Mouse (Mus musculus): ENCODE data around the gene Slc6a12. TPM values are rescaled to one million over a fixed set of nuclear protein-coding genes. Genes with fewer than 3 reads are reported as not detected.

The Slc6a12 gene
- polyA plus RNA-seq, 1 experiment from 2014 or later: 3.4 TPM

GRCm38 (mm10) chr6:121382071-121382470, 39.2 kb downstream of the Slc6a12 start:
- H3K4me3 ChIP-seq (ENCODE audit: low read depth, low read length): no peak overlapping the region
- H3K36me3 ChIP-seq (ENCODE audit: control insufficient read depth, insufficient read depth): no peaks in the 10 kb centered on the region
- ATAC-seq (ENCODE audit: low read depth): no peak
- H3K4me1 ChIP-seq (ENCODE audit: control insufficient read depth, low read depth, low read length): no peaks in the 10 kb centered on the region
- H3K9ac ChIP-seq (ENCODE audit: low read depth, low read length): no peak overlapping the region
- no peak overlapping the region for H3K27ac ChIP-seq (ENCODE audit: low read length)
- WGBS (ENCODE audit: insufficient replicate concordance): 55% methylated on average over 10 of the region's 10 CpGs
- H3K9me3 ChIP-seq (replicated peaks; ENCODE audit: control insufficient read depth, low read length): no peaks in the 10 kb centered on the region
- no peaks in the 10 kb centered on the region for H3K27me3 ChIP-seq (ENCODE audit: control insufficient read depth, insufficient read depth, low read depth, low read length)
- H3K4me2 ChIP-seq (ENCODE audit: low read depth, low read length): no peak overlapping the region

GRCm38 (mm10) chr6:121385397-121385796, 42.5 kb downstream of the Slc6a12 start:
- no peak for ATAC-seq (ENCODE audit: low read depth)
- WGBS (ENCODE audit: insufficient replicate concordance): 62% methylated on average over 3 of the region's 3 CpGs

GRCm38 (mm10) chr6:121392610-121393252, 49.9 kb downstream of the Slc6a12 start:
- H3K9me3 ChIP-seq (replicated peaks; ENCODE audit: control insufficient read depth, low read length): no peaks in the 10 kb centered on the region
- H3K4me3 ChIP-seq (ENCODE audit: low read depth, low read length): no peak overlapping the region
- no peaks in the 10 kb centered on the region for H3K4me1 ChIP-seq (ENCODE audit: control insufficient read depth, low read depth, low read length)
- no peak for ATAC-seq (ENCODE audit: low read depth)
- H3K4me2 ChIP-seq (ENCODE audit: low read depth, low read length): no peak overlapping the region
- no peaks in the 10 kb centered on the region for H3K27me3 ChIP-seq (ENCODE audit: control insufficient read depth, insufficient read depth, low read depth, low read length)
- WGBS (ENCODE audit: insufficient replicate concordance): 74% methylated on average over 4 of the region's 4 CpGs
- no peak overlapping the region for H3K27ac ChIP-seq (ENCODE audit: low read length)
- H3K36me3 ChIP-seq (ENCODE audit: control insufficient read depth, insufficient read depth): no peaks in the 10 kb centered on the region
- no peak overlapping the region for H3K9ac ChIP-seq (ENCODE audit: low read depth, low read length)

More at GRCm38 (mm10) chr6:121385397-121385796, 42.5 kb downstream of the Slc6a12 start:
- no peaks in the 10 kb centered on the region for H3K9me3 ChIP-seq (replicated peaks; ENCODE audit: control insufficient read depth, low read length)
- H3K27me3 ChIP-seq (ENCODE audit: control insufficient read depth, insufficient read depth, low read depth, low read length): no peaks in the 10 kb centered on the region
- no peak overlapping the region for H3K9ac ChIP-seq (ENCODE audit: low read depth, low read length)
- H3K4me3 ChIP-seq (ENCODE audit: low read depth, low read length): no peak overlapping the region
- H3K4me1 ChIP-seq (ENCODE audit: control insufficient read depth, low read depth, low read length): no peaks in the 10 kb centered on the region
- no peak overlapping the region for H3K4me2 ChIP-seq (ENCODE audit: low read depth, low read length)
- no peaks in the 10 kb centered on the region for H3K36me3 ChIP-seq (ENCODE audit: control insufficient read depth, insufficient read depth)
- H3K27ac ChIP-seq (ENCODE audit: low read length): no peak overlapping the region

- no peak overlapping the region for H3K9ac ChIP-seq (ENCODE audit: low read depth, low read length)
These were observed 58.3 kb downstream of the Slc6a12 start for GRCm38 (mm10) chr6:121401140-121401539.

GRCm38 (mm10) chr6:121401826-121402660, 59.2 kb downstream of the Slc6a12 start:
- Histone ChIP-seq H3K4me1 (ENCODE audit: control insufficient read depth, low read depth, low read length) (no peaks in the 10 kb centered on the region), H3K4me3 (ENCODE audit: low read depth, low read length) (no peak overlapping the region), H3K9me3 (replicated peaks; ENCODE audit: control insufficient read depth, low read length) (no peaks in the 10 kb centered on the region), H3K4me2 (ENCODE audit: low read depth, low read length) (no peak overlapping the region), H3K27ac (ENCODE audit: low read length) (no peak overlapping the region), H3K36me3 (ENCODE audit: control insufficient read depth, insufficient read depth) (no peaks in the 10 kb centered on the region), H3K27me3 (ENCODE audit: control insufficient read depth, insufficient read depth, low read depth, low read length) (no peaks in the 10 kb centered on the region), H3K9ac (ENCODE audit: low read depth, low read length) (no peak overlapping the region)
- ATAC-seq (ENCODE audit: low read depth): no peak
- whole genome bisulfite sequencing (ENCODE audit: insufficient replicate concordance): 69% methylated on average over 14 of the region's 14 CpGs

More at GRCm38 (mm10) chr6:121401140-121401539, 58.3 kb downstream of the Slc6a12 start:
- Histone ChIP-seq H3K27me3 (ENCODE audit: control insufficient read depth, insufficient read depth, low read depth, low read length) (no peaks in the 10 kb centered on the region), H3K4me1 (ENCODE audit: control insufficient read depth, low read depth, low read length) (no peaks in the 10 kb centered on the region), H3K4me2 (ENCODE audit: low read depth, low read length) (no peak overlapping the region), H3K27ac (ENCODE audit: low read length) (no peak overlapping the region), H3K36me3 (ENCODE audit: control insufficient read depth, insufficient read depth) (no peaks in the 10 kb centered on the region), H3K4me3 (ENCODE audit: low read depth, low read length) (no peak overlapping the region), H3K9me3 (replicated peaks; ENCODE audit: control insufficient read depth, low read length) (no peaks in the 10 kb centered on the region)
- WGBS (ENCODE audit: insufficient replicate concordance): 56% methylated on average over 6 of the region's 6 CpGs
- no peak for ATAC-seq (ENCODE audit: low read depth)

GRCm38 (mm10) chr6:121402661-121403244, 59.9 kb downstream of the Slc6a12 start:
- Histone ChIP-seq H3K9ac (ENCODE audit: low read depth, low read length) (no peak overlapping the region), H3K27ac (ENCODE audit: low read length) (no peak overlapping the region), H3K36me3 (ENCODE audit: control insufficient read depth, insufficient read depth) (no peaks in the 10 kb centered on the region), H3K4me3 (ENCODE audit: low read depth, low read length) (no peak overlapping the region), H3K4me2 (ENCODE audit: low read depth, low read length) (no peak overlapping the region), H3K9me3 (replicated peaks; ENCODE audit: control insufficient read depth, low read length) (no peaks in the 10 kb centered on the region), H3K27me3 (ENCODE audit: control insufficient read depth, insufficient read depth, low read depth, low read length) (no peaks in the 10 kb centered on the region), H3K4me1 (ENCODE audit: control insufficient read depth, low read depth, low read length) (no peaks in the 10 kb centered on the region)
- 81% methylated on average over 8 of the region's 8 CpGs for WGBS (ENCODE audit: insufficient replicate concordance)
- ATAC-seq (ENCODE audit: low read depth): no peak

GRCm38 (mm10) chr6:121405311-121405710, 62.4 kb downstream of the Slc6a12 start:
- no peak overlapping the region for H3K27ac ChIP-seq (ENCODE audit: low read length)
- H3K27me3 ChIP-seq (ENCODE audit: control insufficient read depth, insufficient read depth, low read depth, low read length): no peaks in the 10 kb centered on the region
- H3K4me1 ChIP-seq (ENCODE audit: control insufficient read depth, low read depth, low read length): no peaks in the 10 kb centered on the region
- no peak for ATAC-seq (ENCODE audit: low read depth)
- WGBS (ENCODE audit: insufficient replicate concordance): 71% methylated on average over 8 of the region's 8 CpGs
- no peaks in the 10 kb centered on the region for H3K9me3 ChIP-seq (replicated peaks; ENCODE audit: control insufficient read depth, low read length)
- no peak overlapping the region for H3K4me3 ChIP-seq (ENCODE audit: low read depth, low read length)
- no peak overlapping the region for H3K9ac ChIP-seq (ENCODE audit: low read depth, low read length)
- H3K4me2 ChIP-seq (ENCODE audit: low read depth, low read length): no peak overlapping the region
- H3K36me3 ChIP-seq (ENCODE audit: control insufficient read depth, insufficient read depth): no peaks in the 10 kb centered on the region

GRCm38 (mm10) chr6:121407571-121408011, 64.7 kb downstream of the Slc6a12 start:
- no peak for ATAC-seq (ENCODE audit: low read depth)
- no peak overlapping the region for H3K4me3 ChIP-seq (ENCODE audit: low read depth, low read length)
- peaks cover 14% of the 10 kb centered on the region for H3K27me3 ChIP-seq (ENCODE audit: control insufficient read depth, insufficient read depth, low read depth, low read length)
- H3K36me3 ChIP-seq (ENCODE audit: control insufficient read depth, insufficient read depth): no peaks in the 10 kb centered on the region
- 24% methylated on average over 5 of the region's 5 CpGs for WGBS (ENCODE audit: insufficient replicate concordance)
- no peak overlapping the region for H3K9ac ChIP-seq (ENCODE audit: low read depth, low read length)
- no peaks in the 10 kb centered on the region for H3K9me3 ChIP-seq (replicated peaks; ENCODE audit: control insufficient read depth, low read length)
- H3K4me2 ChIP-seq (ENCODE audit: low read depth, low read length): no peak overlapping the region
- no peaks in the 10 kb centered on the region for H3K4me1 ChIP-seq (ENCODE audit: control insufficient read depth, low read depth, low read length)
- H3K27ac ChIP-seq (ENCODE audit: low read length): no peak overlapping the region

Data from liver, embryonic 16.5 days (tissue).